Mouse (Mus musculus) limb, embryonic 14.5 days (tissue): ENCODE measurements at regions not wholly inside any gene's neighbourhood (a gene's known extent, or its start where the extent isn't known, plus 50 kb on each side); places are given as distances from the start of the nearest gene placed in this dataset.

Experiments
- ATAC-seq: fragments of 200-750 bp; cut with Nextera tagmentation; 2 replicates; pipeline ENCODE4 v1.8.0; 2017; ENCODE audit warnings: low read depth, moderate number of reproducible peaks, moderate TSS enrichment; ENCODE audit not compliant: low FRiP score
- DNase-seq: peaks from one replicate; pipeline ENCODE4 v3.0.0-alpha.2; 2015; ENCODE audit warnings: low spot score
- H3K27ac ChIP-seq: fragments of 300-500 bp; sonication (generic); replicated peaks from 2 replicates; pipeline ENCODE4 v1.5.1; 2014; ENCODE audit warnings: low read depth, mild to moderate bottlenecking, low read length, moderate library complexity, mixed read lengths
- H3K27me3 ChIP-seq: fragments of 300-500 bp; sonication (generic); 2 replicates; pipeline ENCODE4 v1.6.1; 2014; ENCODE audit warnings: low read length, mixed read lengths; ENCODE audit not compliant: control insufficient read depth, insufficient read depth
- H3K36me3 ChIP-seq: fragments of 300-500 bp; sonication (generic); 2 replicates; pipeline ENCODE4 v1.6.1; 2014; ENCODE audit warnings: mild to moderate bottlenecking, low read length, moderate library complexity, mixed read lengths; ENCODE audit not compliant: control insufficient read depth, insufficient read depth
- H3K4me1 ChIP-seq: fragments of 300-500 bp; sonication (generic); 2 replicates; pipeline ENCODE4 v1.6.1; 2014; ENCODE audit warnings: antibody characterized with exemption, low read length, mixed read lengths; ENCODE audit not compliant: control insufficient read depth, insufficient read depth
- H3K4me2 ChIP-seq: fragments of 300-500 bp; sonication (generic); replicated peaks from 2 replicates; pipeline ENCODE4 v1.6.1; 2014; ENCODE audit warnings: low read depth, mild to moderate bottlenecking, low read length, moderate library complexity; ENCODE audit not compliant: severe bottlenecking
- H3K4me3 ChIP-seq: fragments of 300-500 bp; sonication (generic); replicated peaks from 2 replicates; pipeline ENCODE4 v1.5.1; 2014; ENCODE audit warnings: low read length
- H3K9ac ChIP-seq: fragments of 300-500 bp; sonication (generic); 2 replicates; pipeline ENCODE4 v1.6.1; 2014; ENCODE audit warnings: mild to moderate bottlenecking, low read depth, low read length, moderate library complexity; ENCODE audit not compliant: severe bottlenecking
- H3K9me3 ChIP-seq: fragments of 300-500 bp; sonication (generic); 2 replicates; pipeline ENCODE4 v1.6.1; 2016; ENCODE audit warnings: low read length; ENCODE audit not compliant: control insufficient read depth
- POLR2A ChIP-seq: fragments of 200-500 bp; IDR thresholded peaks from 2 replicates; pipeline ENCODE4 v1.8.0; 2012; ENCODE audit warnings: inconsistent platforms, mild to moderate bottlenecking, moderate library complexity, borderline replicate concordance; ENCODE audit not compliant: insufficient read depth, insufficient read length; ENCODE audit errors: extremely low read depth
- WGBS: fragments of 180-500 bp; shearing (Covaris S2); extraction: QIAGEN DNeasy Blood & Tissue Kit; methylation state at CpG from one replicate; pipeline ENCODE4 v1.1.7; 2014; 5-methylcytosine and 5-hydroxymethylcytosine counted together

- 83% methylated on average over 2 of the region's 2 CpGs for WGBS
- Histone ChIP-seq H3K4me3 (no peak overlapping the region), H3K27me3 (no peaks in the 10 kb centered on the region), H3K4me1 (no peaks in the 10 kb centered on the region), H3K27ac (no peak overlapping the region), H3K9ac (no peak overlapping the region), H3K36me3 (no peaks in the 10 kb centered on the region), H3K9me3 (no peaks in the 10 kb centered on the region), H3K4me2 (no peak overlapping the region)
- no peak for ATAC-seq
- TF ChIP-seq POLR2A = no peak
- DNase-seq = no peak
Observed at GRCm38 (mm10) chr12:39667701-39668100, 370.1 kb downstream of the Arl4a start.

GRCm38 (mm10) chr12:39665448-39665847 lies 372.4 kb downstream of the Arl4a start:
- Histone ChIP-seq H3K27me3 (no peaks in the 10 kb centered on the region), H3K36me3 (no peaks in the 10 kb centered on the region), H3K4me2 (no peak overlapping the region), H3K4me1 (no peaks in the 10 kb centered on the region), H3K27ac (no peak overlapping the region), H3K4me3 (no peak overlapping the region), H3K9ac (no peak overlapping the region), H3K9me3 (no peaks in the 10 kb centered on the region)
- ATAC-seq (no peak), DNase-seq (peak; percentile 78)
- WGBS = 16% methylated on average over 4 of the region's 4 CpGs
- no peak for TF ChIP-seq POLR2A

- DNase-seq = no peak
- no peak for ATAC-seq
- H3K9me3 ChIP-seq = no peaks in the 10 kb centered on the region
- H3K9ac ChIP-seq = no peak overlapping the region
- no peak overlapping the region for H3K4me3 ChIP-seq
- no peaks in the 10 kb centered on the region for H3K36me3 ChIP-seq
- H3K27me3 ChIP-seq = no peaks in the 10 kb centered on the region
- H3K27ac ChIP-seq = no peak overlapping the region
- no peak for TF ChIP-seq POLR2A
- no peaks in the 10 kb centered on the region for H3K4me1 ChIP-seq
- H3K4me2 ChIP-seq = no peak overlapping the region
- WGBS = 25% methylated on average over 4 of the region's 4 CpGs
Observed at GRCm38 (mm10) chr12:39660420-39660819, 377.4 kb downstream of the Arl4a start.

- Histone ChIP-seq H3K4me3 (no peak overlapping the region), H3K27me3 (no peaks in the 10 kb centered on the region), H3K9ac (no peak overlapping the region), H3K4me2 (no peak overlapping the region), H3K27ac (no peak overlapping the region), H3K36me3 (no peaks in the 10 kb centered on the region), H3K9me3 (no peaks in the 10 kb centered on the region), H3K4me1 (no peaks in the 10 kb centered on the region)
- DNase-seq = no peak
- no peak for ATAC-seq
- no peak for TF ChIP-seq POLR2A
Observed at GRCm38 (mm10) chr12:39656606-39657005, 381.2 kb downstream of the Arl4a start.

- ATAC-seq = no peak
- Histone ChIP-seq H3K4me3 (no peak overlapping the region), H3K36me3 (no peaks in the 10 kb centered on the region), H3K27ac (no peak overlapping the region), H3K27me3 (no peaks in the 10 kb centered on the region), H3K4me1 (no peaks in the 10 kb centered on the region), H3K9me3 (no peaks in the 10 kb centered on the region), H3K9ac (no peak overlapping the region), H3K4me2 (no peak overlapping the region)
- TF ChIP-seq POLR2A = no peak
- no peak for DNase-seq
Observed at GRCm38 (mm10) chr12:39648952-39649351, 388.9 kb downstream of the Arl4a start.

GRCm38 (mm10) chr12:39646556-39646955 lies 391.3 kb downstream of the Arl4a start:
- TF ChIP-seq POLR2A = no peak
- WGBS = 78% methylated on average over 3 of the region's 3 CpGs
- H3K4me2 ChIP-seq = no peak overlapping the region
- no peak overlapping the region for H3K27ac ChIP-seq
- no peaks in the 10 kb centered on the region for H3K27me3 ChIP-seq
- H3K9me3 ChIP-seq = no peaks in the 10 kb centered on the region
- no peak overlapping the region for H3K4me3 ChIP-seq
- no peaks in the 10 kb centered on the region for H3K36me3 ChIP-seq
- H3K4me1 ChIP-seq = no peaks in the 10 kb centered on the region
- ATAC-seq (no peak), DNase-seq (no peak)
- no peak overlapping the region for H3K9ac ChIP-seq
